Mouse (Mus musculus) cerebellum, postnatal 36 days (tissue): ENCODE data around the gene Slc22a19.
"Not testable (repeated sequence)": the region's sequence is repeated elsewhere in the genome, so short reads cannot be mapped to it uniquely, and the experiment has no call there.

Experiments
- DNase-seq, 2 experiments: peaks; one replicate each; pipeline ENCODE4 v3.0.0; 2021 to 2022; ENCODE audit warnings: mixed read lengths in 2 of 2

The Slc22a19 gene

GRCm38 (mm10) chr19:7711148-7711547 is at the start of gene Slc22a19:
Gene Slc22a19, minus strand, starts transcription at chr19:7711310.
- DNase-seq: no peak

- DNase-seq: not testable (repeated sequence)
Observed at GRCm38 (mm10) chr19:7753371-7753770, 42.3 kb upstream of the Slc22a19 start.

- no peak for DNase-seq
Observed at GRCm38 (mm10) chr19:7729543-7729942, 18.4 kb upstream of the Slc22a19 start.

- DNase-seq: not testable (repeated sequence)
Observed at GRCm38 (mm10) chr19:7693104-7693503, 18.0 kb downstream of the Slc22a19 start.

- DNase-seq: no peak
Observed at GRCm38 (mm10) chr19:7691259-7691658, 19.9 kb downstream of the Slc22a19 start.

- DNase-seq: no peak
Observed at GRCm38 (mm10) chr19:7687988-7688387, 23.1 kb downstream of the Slc22a19 start.

GRCm38 (mm10) chr19:7672033-7672432 is 39.1 kb downstream of the Slc22a19 start:
- DNase-seq: no peak

- no peak for DNase-seq
Observed at GRCm38 (mm10) chr19:7648913-7649666, 62.0 kb downstream of the Slc22a19 start.

GRCm38 (mm10) chr19:7633786-7634185 is 77.3 kb downstream of the Slc22a19 start:
- DNase-seq: no peak

GRCm38 (mm10) chr19:7633021-7633420 is 78.1 kb downstream of the Slc22a19 start:
- no peak for DNase-seq
